15 mouse cellular contexts compared by ENCODE assay signal in the genomic region with DNA sequence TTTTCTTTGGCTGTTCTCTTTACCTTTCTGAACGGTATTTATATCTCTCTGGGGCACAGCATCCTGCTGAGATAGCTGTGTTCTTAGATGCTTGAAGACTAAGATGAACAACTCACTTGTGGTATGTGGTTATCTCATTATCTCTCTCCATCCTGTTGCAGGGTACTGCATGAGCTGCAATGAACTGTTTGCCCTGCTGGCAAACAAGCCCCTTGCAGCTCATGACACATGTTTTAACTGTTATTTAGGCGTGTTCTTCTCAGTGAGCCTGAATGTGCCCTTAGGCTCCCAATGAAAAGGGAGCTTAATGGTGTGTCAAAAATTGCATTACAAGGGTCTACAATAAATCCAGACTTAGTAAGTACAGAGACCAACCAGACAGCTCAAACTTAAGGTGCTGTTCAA.
DNase-seq lines count a peak whose midpoint lies in the region; ATAC-seq lines count a peak whose summit lies in the region.
"Had no signal": no experiment of that assay in that cellular context is flagged by ENCODE, and none has a peak within 500 bp of the region (broad histone marks: within the 10 kb centered on the region; RNA-seq: fewer than 3 reads in every experiment).

No protein-coding gene starts in this region.

- intact Hi-C loops in heart, postnatal 36 days (cut with DNase I): no loop called here

- H3K27ac ChIP-seq in forebrain, embryonic 11.5 days (ENCODE audit: low read depth, low read length): no peak overlapping the region
- H3K27ac ChIP-seq in forebrain, embryonic 15.5 days (replicated peaks): no peak overlapping the region
- H3K27ac ChIP-seq in neural tube, embryonic 11.5 days (ENCODE audit: low read depth, low read length): no peak overlapping the region
- H3K27ac ChIP-seq: limb, embryonic 13.5 days had no signal

- no peaks in the 10 kb centered on the region for H3K36me3 ChIP-seq in forebrain, embryonic 11.5 days (ENCODE audit: control insufficient read depth, insufficient read depth, low read length)
- H3K36me3 ChIP-seq in forebrain, embryonic 15.5 days: no peaks in the 10 kb centered on the region
- no peaks in the 10 kb centered on the region for H3K36me3 ChIP-seq in neural tube, embryonic 11.5 days (ENCODE audit: control insufficient read depth, insufficient read depth, low read length)
- H3K36me3 ChIP-seq: limb, embryonic 13.5 days had no signal

- no peaks in the 10 kb centered on the region for H3K9me3 ChIP-seq in forebrain, embryonic 11.5 days (ENCODE audit: control insufficient read depth, low read length)
- no peaks in the 10 kb centered on the region for H3K9me3 ChIP-seq in forebrain, embryonic 15.5 days
- no peaks in the 10 kb centered on the region for H3K9me3 ChIP-seq in neural tube, embryonic 11.5 days (ENCODE audit: control insufficient read depth, low read length)
- H3K9me3 ChIP-seq: limb, embryonic 13.5 days had no signal

- no peaks in the 10 kb centered on the region for H3K4me1 ChIP-seq in forebrain, embryonic 11.5 days (replicated peaks; ENCODE audit: control insufficient read depth, insufficient read depth, low read length)
- H3K4me1 ChIP-seq in forebrain, embryonic 15.5 days: no peaks in the 10 kb centered on the region
- no peaks in the 10 kb centered on the region for H3K4me1 ChIP-seq in neural tube, embryonic 11.5 days (ENCODE audit: control insufficient read depth, insufficient read depth, low read length)

- no peak overlapping the region for H3K4me3 ChIP-seq in forebrain, embryonic 11.5 days (ENCODE audit: low read depth, low read length)
- no peak overlapping the region for H3K4me3 ChIP-seq in forebrain, embryonic 15.5 days
- no peak overlapping the region for H3K4me3 ChIP-seq in neural tube, embryonic 11.5 days (ENCODE audit: low read depth, low read length)
- H3K4me3 ChIP-seq: limb, embryonic 13.5 days had no signal

- 32% methylated on average over 2 of the region's 2 CpGs for WGBS in forebrain, embryonic 11.5 days
- WGBS in forebrain, embryonic 15.5 days: 22% methylated on average over 2 of the region's 2 CpGs
- 4% methylated on average over 2 of the region's 2 CpGs for WGBS in neural tube, embryonic 11.5 days

- H3K27me3 ChIP-seq in forebrain, embryonic 11.5 days (ENCODE audit: control insufficient read depth, insufficient read depth, low read length): no peaks in the 10 kb centered on the region
- H3K27me3 ChIP-seq in forebrain, embryonic 15.5 days: no peaks in the 10 kb centered on the region
- H3K27me3 ChIP-seq in neural tube, embryonic 11.5 days (ENCODE audit: control insufficient read depth, insufficient read depth, low read length): no peaks in the 10 kb centered on the region
- H3K27me3 ChIP-seq: limb, embryonic 13.5 days had no signal

- H3K4me2 ChIP-seq in forebrain, embryonic 11.5 days (ENCODE audit: low read depth, low read length, severe bottlenecking): no peak overlapping the region
- H3K4me2 ChIP-seq in forebrain, embryonic 15.5 days (replicated peaks): no peak overlapping the region
- H3K4me2 ChIP-seq in neural tube, embryonic 11.5 days (ENCODE audit: low read depth): no peak overlapping the region
- H3K4me2 ChIP-seq: limb, embryonic 13.5 days had no signal

- no peak overlapping the region for H3K9ac ChIP-seq in forebrain, embryonic 11.5 days (ENCODE audit: low read length)
- H3K9ac ChIP-seq in forebrain, embryonic 15.5 days (replicated peaks): no peak overlapping the region
- no peak overlapping the region for H3K9ac ChIP-seq in neural tube, embryonic 11.5 days (ENCODE audit: low read length)
- H3K9ac ChIP-seq: limb, embryonic 13.5 days had no signal

- ATAC-seq in forebrain, embryonic 11.5 days (replicated peaks; ENCODE audit: low FRiP score): peak; percentile 73; the same call in 1 of the 2 replicates
- no peak; the same call in 1 of the 2 replicates for ATAC-seq in forebrain, embryonic 15.5 days (replicated peaks)
- ATAC-seq in neural tube, embryonic 11.5 days (ENCODE audit: insufficient read depth, low FRiP score, low TSS enrichment): peak; percentile 92

- DNase-seq in forebrain, embryonic 11.5 days (ENCODE audit: low spot score): no peak
- peak; percentile 34 for DNase-seq in neural tube, embryonic 11.5 days (ENCODE audit: low spot score)
- no peak for DNase-seq in neural tube, embryonic 10.5 days (ENCODE audit: extremely low spot score, low spot score)
- DNase-seq in forelimb bud, embryonic 11.5 days (ENCODE audit: low read depth, low spot score): peak; percentile 57
- DNase-seq in right cerebral cortex, postnatal 36 days (ENCODE audit: low spot score in 2 of 2): no peak
- DNase-seq in urinary bladder, adult 2 months (ENCODE audit: low spot score): no peak
- DNase-seq in heart, postnatal 36 days: no peak
- DNase-seq: adrenal gland, postnatal 36 days; B cell, adult 2 months; cerebellum, adult 2 months; gastrocnemius, postnatal 10 days; kidney, adult 9 months; thymus, postnatal 36 days had no signal

Comparison
In these comparisons a context has a peak if more than half of its experiments do, and no peak if none do; other contexts are left out.
1. DNase-seq: peak in neural tube, embryonic 11.5 days (single experiment) and forelimb bud, embryonic 11.5 days (single experiment); none in forebrain, embryonic 11.5 days (single experiment), neural tube, embryonic 10.5 days (single experiment), right cerebral cortex, postnatal 36 days (0 of 2), urinary bladder, adult 2 months (single experiment) and heart, postnatal 36 days (0 of 2).